In the genomic region with DNA sequence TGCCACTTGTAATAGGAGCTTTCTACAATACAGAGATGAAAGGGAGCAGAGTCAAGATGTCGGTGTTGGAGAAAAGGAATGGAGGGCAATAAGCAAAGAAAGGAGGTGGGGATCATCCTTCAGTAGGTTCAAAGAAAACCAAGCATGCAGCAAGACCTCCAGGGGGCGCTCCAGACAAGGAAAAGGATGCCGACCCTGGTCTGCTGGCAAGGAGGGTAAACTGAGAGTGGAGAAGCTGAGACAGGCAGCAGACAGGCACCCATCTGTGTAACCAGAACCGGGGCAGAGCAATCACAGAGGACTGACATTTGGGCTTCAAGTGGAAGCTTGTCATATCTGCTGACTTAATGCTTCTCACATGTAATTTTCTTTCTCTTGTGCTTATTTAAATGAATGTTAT, we compare ENCODE assay signal across 9 mouse cellular contexts. TPM values are rescaled to one million over a fixed set of nuclear protein-coding genes. Genes with fewer than 3 reads are reported as not detected.
DNase-seq lines count a peak whose midpoint lies in the region; ATAC-seq lines count a peak whose summit lies in the region.
"Had no signal": no experiment of that assay in that cellular context is flagged by ENCODE, and none has a peak within 500 bp of the region (broad histone marks: within the 10 kb centered on the region; RNA-seq: fewer than 3 reads in every experiment).

No protein-coding gene starts in this region.

- no peak overlapping the region for H3K9ac ChIP-seq in heart, embryonic 12.5 days

- 6% methylated on average over 4 of the region's 4 CpGs for WGBS in heart, embryonic 12.5 days

- no peak overlapping the region for H3K4me3 ChIP-seq in heart, embryonic 12.5 days

- no peaks in the 10 kb centered on the region for H3K36me3 ChIP-seq in heart, embryonic 12.5 days

- no peak for ATAC-seq in heart, embryonic 12.5 days (ENCODE audit: insufficient number of reproducible peaks, low FRiP score)

- H3K9me3 ChIP-seq in heart, embryonic 12.5 days (replicated peaks): no peaks in the 10 kb centered on the region

- H3K4me1 ChIP-seq in heart, embryonic 12.5 days (replicated peaks): no peaks in the 10 kb centered on the region

- DNase-seq in heart, adult 18-20 months: peak; percentile 1 to 49
- DNase-seq in ES-CJ7 (ENCODE audit: low read depth, low spot score): peak; percentile 50
- DNase-seq in cerebellum, postnatal 10 days: peak; percentile 84 to 85
- DNase-seq in frontal cortex, postnatal 25 days (ENCODE audit: low spot score in 2 of 2): peak; percentile 42 to 48
- DNase-seq in layer of hippocampus, postnatal 14 days (ENCODE audit: low spot score in 2 of 2): peak; percentile 52 to 63
- DNase-seq in mesoderm, embryonic 11.5 days (ENCODE audit: low read depth, low spot score): peak; percentile 71
- DNase-seq in thymus, postnatal 14 days: peak; percentile 52

- no peak overlapping the region for H3K27ac ChIP-seq in heart, embryonic 12.5 days (ENCODE audit: poor library complexity, severe bottlenecking)
- H3K27ac ChIP-seq: macrophage had no signal

- H3K27me3 ChIP-seq in heart, embryonic 12.5 days (replicated peaks): no peaks in the 10 kb centered on the region

- H3K4me2 ChIP-seq in heart, embryonic 12.5 days: no peak overlapping the region

RNA-seq across cellular contexts. Expression of a gene that starts 22.6 kb away (rescaled TPM):
- total RNA-seq in heart, adult 18-20 months (2021): not detected
- 0.08 TPM in 1 of 2 replicates, not detected in the other for polyA plus RNA-seq in heart, embryonic 12.5 days (2016; fragmentation: Nextera tagmentation; extraction: Ambion mirVana)
- total RNA-seq in layer of hippocampus, postnatal 14 days (2021): not detected
- polyA plus RNA-seq: macrophage had no signal

RNA-seq across cellular contexts. Expression of a gene that starts 56.1 kb away (rescaled TPM):
- not detected for total RNA-seq in heart, adult 18-20 months (2021)
- polyA plus RNA-seq in heart, embryonic 12.5 days (2016; fragmentation: Nextera tagmentation; extraction: Ambion mirVana): 1.8 and 2.1 TPM in 2 replicates
- not detected for total RNA-seq in layer of hippocampus, postnatal 14 days (2021)
- polyA plus RNA-seq: macrophage had no signal

Comparison
In these comparisons a context has a peak if more than half of its experiments do, and no peak if none do; other contexts are left out.
1. DNase-seq: peak in every context shown above with its lines; median percentile 84 in cerebellum, postnatal 10 days; 71 in mesoderm, embryonic 11.5 days; 58 in layer of hippocampus, postnatal 14 days; 52 in thymus, postnatal 14 days; 50 in ES-CJ7; 45 in frontal cortex, postnatal 25 days; 25 in heart, adult 18-20 months.